In the genomic region with DNA sequence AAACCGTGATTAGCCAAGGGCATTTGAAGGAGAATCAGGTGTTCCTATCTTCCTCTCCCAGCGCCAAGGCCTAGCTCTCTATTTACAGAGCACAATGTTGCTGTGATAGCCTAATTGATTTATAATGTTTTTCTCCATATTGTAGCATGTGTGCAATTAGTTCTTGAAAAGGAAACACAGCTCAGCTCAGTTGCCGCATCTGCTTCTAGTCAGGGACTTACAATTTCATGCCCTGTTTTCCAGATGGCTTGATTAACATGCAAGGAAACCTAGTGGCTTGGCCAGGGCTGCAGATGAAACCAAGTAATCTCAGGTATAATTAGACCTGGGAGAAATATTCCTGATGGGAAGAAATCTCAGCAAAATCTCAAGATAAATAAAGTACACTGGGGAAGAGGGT, we compare ENCODE assay signal across 13 mouse cellular contexts.
"Had no signal": no experiment of that assay in that cellular context is flagged by ENCODE, and none has a peak within 500 bp of the region (broad histone marks: within the 10 kb centered on the region; RNA-seq: fewer than 3 reads in every experiment).

No protein-coding gene starts in this region.

- H3K36me3 ChIP-seq: limb, embryonic 13.5 days; liver, embryonic 15.5 days; midbrain, embryonic 13.5 days; neural tube, embryonic 12.5 days had no signal

- ATAC-seq: lung, postnatal 0 days; midbrain, embryonic 13.5 days had no signal

- H3K27me3 ChIP-seq: limb, embryonic 13.5 days; liver, embryonic 15.5 days had no signal

- H3K27ac ChIP-seq: kidney, postnatal 0 days; limb, embryonic 13.5 days; liver, embryonic 15.5 days; macrophage; midbrain, embryonic 13.5 days; neural tube, embryonic 12.5 days; stomach, postnatal 0 days had no signal

- H3K9ac ChIP-seq: limb, embryonic 13.5 days; liver, embryonic 15.5 days; midbrain, embryonic 13.5 days; neural tube, embryonic 12.5 days had no signal

- H3K9me3 ChIP-seq: liver, embryonic 15.5 days; midbrain, embryonic 13.5 days had no signal

- DNase-seq: kidney, adult 9 months; kidney, postnatal 36 days; lung, adult 2 months; thymus, postnatal 4 days had no signal

- H3K4me3 ChIP-seq: limb, embryonic 13.5 days; liver, embryonic 15.5 days; megakaryocyte, embryonic 14.5 days; midbrain, embryonic 13.5 days; neural tube, embryonic 12.5 days had no signal

- H3K4me2 ChIP-seq: limb, embryonic 13.5 days; liver, embryonic 15.5 days; midbrain, embryonic 13.5 days; neural tube, embryonic 12.5 days had no signal

- H3K4me1 ChIP-seq: liver, embryonic 15.5 days; megakaryocyte, embryonic 14.5 days; midbrain, embryonic 13.5 days; neural tube, embryonic 12.5 days had no signal
